Mouse (Mus musculus) skeletal muscle tissue, adult 2 months (tissue): ENCODE measurements at regions not wholly inside any gene's neighbourhood (a gene's known extent, or its start where the extent isn't known, plus 50 kb on each side); places are given as distances from the start of the nearest gene placed in this dataset.

Experiments used
- DNase-seq: peaks from one replicate; pipeline ENCODE4 v3.0.0-alpha.2; 2012; ENCODE audit warnings: low read depth, low spot score

DNA sequence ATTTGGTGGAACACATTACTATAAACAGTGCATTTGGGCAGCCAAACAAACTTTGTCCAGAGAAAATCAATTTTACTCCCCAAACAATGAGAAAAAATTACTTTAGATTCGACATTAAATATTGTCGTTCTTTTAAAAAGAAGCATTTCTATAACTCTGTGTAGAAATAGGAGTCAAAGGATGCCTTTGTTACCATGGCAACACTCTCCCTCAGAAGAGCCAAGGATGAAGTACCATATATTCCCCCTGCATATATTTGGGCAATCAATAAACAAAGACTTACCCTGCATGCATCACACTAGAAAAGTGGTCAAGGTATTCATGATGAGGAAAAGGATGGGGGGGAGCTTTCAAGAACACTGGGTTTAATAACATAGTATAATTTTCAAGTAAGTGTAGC lies 70.9 kb upstream of the Tenm2 start:
- no peak for DNase-seq
